Mouse (Mus musculus): ENCODE results near the gene Pdzd2.

DNA sequence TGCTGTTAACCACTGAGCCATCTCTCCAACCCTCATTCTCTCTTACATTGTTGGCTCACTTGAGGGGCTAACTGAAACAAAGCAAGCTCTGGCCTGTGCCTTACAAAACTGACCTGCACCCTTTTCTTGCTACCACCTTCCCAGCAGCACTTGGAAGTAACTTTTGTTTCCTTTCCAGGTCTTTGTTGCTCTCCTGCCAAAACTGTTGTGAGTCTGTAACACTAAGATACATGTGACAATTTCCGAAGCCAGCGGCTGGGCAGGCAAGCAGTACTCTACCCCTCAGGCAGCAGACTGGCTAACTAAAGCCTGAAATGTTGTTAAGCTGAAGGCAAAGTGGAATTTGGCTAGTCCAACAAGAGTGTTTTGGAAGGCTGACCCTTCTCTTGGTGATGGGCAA is 251.4 kb downstream of the Pdzd2 start:
- TF ChIP-seq POLR2A (IDR thresholded peaks at IDR 0.05; ENCODE audit: extremely low read depth, insufficient read depth, low read length) (no peak), CTCF (IDR thresholded peaks at IDR 0.05; ENCODE audit: extremely low read depth, insufficient read depth, low read length) (no peak)
